Mouse (Mus musculus) limb, embryonic 12.5 days (tissue): Measurements from ENCODE around the gene Gm11213. TPM values are rescaled to one million over a fixed set of nuclear protein-coding genes. Genes with fewer than 3 reads are reported as not detected.

Experiments
- ATAC-seq: fragments of 200-750 bp; cut with Nextera tagmentation; 2 replicates; pipeline ENCODE4 v1.8.0; 2017; ENCODE audit warnings: low read depth, moderate TSS enrichment; ENCODE audit not compliant: insufficient number of reproducible peaks, insufficient read depth, low FRiP score, low TSS enrichment
- H3K27ac ChIP-seq: fragments of 300-500 bp; sonication (generic); 2 replicates; pipeline ENCODE4 v1.5.1; 2016; ENCODE audit warnings: mild to moderate bottlenecking, moderate library complexity
- H3K27me3 ChIP-seq: fragments of 300-500 bp; sonication (generic); 2 replicates; pipeline ENCODE4 v1.6.1; 2016; ENCODE audit warnings: mild to moderate bottlenecking, moderate library complexity
- H3K36me3 ChIP-seq: fragments of 300-500 bp; sonication (generic); 2 replicates; pipeline ENCODE4 v1.6.1; 2016; ENCODE audit warnings: mild to moderate bottlenecking, moderate library complexity
- H3K4me1 ChIP-seq: fragments of 300-500 bp; sonication (generic); replicated peaks from 2 replicates; pipeline ENCODE4 v1.6.1; 2016
- H3K4me2 ChIP-seq: fragments of 300-500 bp; sonication (generic); 2 replicates; pipeline ENCODE4 v1.6.1; 2016; ENCODE audit warnings: mild to moderate bottlenecking, moderate library complexity
- H3K4me3 ChIP-seq: fragments of 300-500 bp; sonication (generic); replicated peaks from 2 replicates; pipeline ENCODE4 v1.5.1; 2016; ENCODE audit warnings: mild to moderate bottlenecking
- H3K9ac ChIP-seq: fragments of 300-500 bp; sonication (generic); replicated peaks from 2 replicates; pipeline ENCODE4 v1.6.1; 2016; ENCODE audit warnings: mild to moderate bottlenecking, moderate library complexity
- H3K9me3 ChIP-seq: fragments of 300-500 bp; sonication (generic); 2 replicates; pipeline ENCODE4 v1.6.1; 2016; ENCODE audit warnings: mild to moderate bottlenecking, moderate library complexity
- WGBS: fragments of 180-500 bp; shearing (Covaris S2); methylation state at CpG from one replicate; pipeline ENCODE4 v1.1.7; 2016; 5-methylcytosine and 5-hydroxymethylcytosine counted together
- polyA plus RNA-seq: library from polyadenylated mRNA; unstranded; fragments of >200 nt; fragmentation: Nextera tagmentation; extraction: Ambion mirVana; gene quantifications from 2 replicates; pipeline ENCODE4 v1.2.1, GENCODE M21; 2016

Gene Gm11213
- polyA plus RNA-seq = not detected in 2 replicates

- no peaks in the 10 kb centered on the region for H3K27me3 ChIP-seq
- no peaks in the 10 kb centered on the region for H3K9me3 ChIP-seq
- WGBS = 69% methylated on average over 3 of the region's 3 CpGs
- no peak within 1 kb of the TSS for H3K4me2 ChIP-seq
- H3K9ac ChIP-seq = no peak within 1 kb of the TSS
- no peaks in the 10 kb centered on the region for H3K4me1 ChIP-seq
- no peak within 1 kb of the TSS for H3K27ac ChIP-seq
- no peak for ATAC-seq
- no peaks in the 10 kb centered on the region for H3K36me3 ChIP-seq
- no peak within 1 kb of the TSS for H3K4me3 ChIP-seq
Observed at GRCm38 (mm10) chr4:63604945-63605344, at the start of gene Gm11213. Gm11213 (minus strand) TSS chr4:63605261.

GRCm38 (mm10) chr4:63654381-63654780 is 49.3 kb upstream of the Gm11213 start:
- no peaks in the 10 kb centered on the region for H3K9me3 ChIP-seq
- H3K4me1 ChIP-seq = no peaks in the 10 kb centered on the region
- no peaks in the 10 kb centered on the region for H3K27me3 ChIP-seq
- no peak overlapping the region for H3K4me2 ChIP-seq
- no peak overlapping the region for H3K27ac ChIP-seq
- 71% methylated on average over 1 of the region's 1 CpGs for WGBS
- no peak for ATAC-seq
- no peaks in the 10 kb centered on the region for H3K36me3 ChIP-seq
- no peak overlapping the region for H3K9ac ChIP-seq
- no peak overlapping the region for H3K4me3 ChIP-seq

GRCm38 (mm10) chr4:63643956-63644726 is 39.1 kb upstream of the Gm11213 start:
- Histone ChIP-seq H3K9ac (no peak overlapping the region), H3K36me3 (no peaks in the 10 kb centered on the region), H3K9me3 (no peaks in the 10 kb centered on the region), H3K27me3 (no peaks in the 10 kb centered on the region), H3K4me3 (no peak overlapping the region), H3K4me2 (no peak overlapping the region), H3K4me1 (no peaks in the 10 kb centered on the region), H3K27ac (no peak overlapping the region)
- no peak for ATAC-seq

GRCm38 (mm10) chr4:63639842-63640241 is 34.8 kb upstream of the Gm11213 start:
- Histone ChIP-seq H3K9ac (no peak overlapping the region), H3K36me3 (no peaks in the 10 kb centered on the region), H3K27me3 (no peaks in the 10 kb centered on the region), H3K4me2 (no peak overlapping the region), H3K4me1 (no peaks in the 10 kb centered on the region), H3K4me3 (no peak overlapping the region), H3K27ac (no peak overlapping the region), H3K9me3 (no peaks in the 10 kb centered on the region)
- no peak for ATAC-seq
- WGBS = 86% methylated on average over 2 of the region's 2 CpGs

- Histone ChIP-seq H3K9me3 (no peaks in the 10 kb centered on the region), H3K9ac (no peak overlapping the region), H3K4me1 (no peaks in the 10 kb centered on the region), H3K27me3 (no peaks in the 10 kb centered on the region), H3K4me2 (no peak overlapping the region), H3K36me3 (no peaks in the 10 kb centered on the region), H3K4me3 (no peak overlapping the region), H3K27ac (no peak overlapping the region)
- 33% methylated on average over 1 of the region's 1 CpGs for WGBS
- no peak for ATAC-seq
Observed at GRCm38 (mm10) chr4:63638603-63639002, 33.5 kb upstream of the Gm11213 start.

- Histone ChIP-seq H3K4me2 (no peak overlapping the region), H3K27ac (no peak overlapping the region), H3K36me3 (no peaks in the 10 kb centered on the region), H3K4me3 (no peak overlapping the region), H3K4me1 (no peaks in the 10 kb centered on the region), H3K9me3 (no peaks in the 10 kb centered on the region), H3K9ac (no peak overlapping the region), H3K27me3 (no peaks in the 10 kb centered on the region)
- ATAC-seq = no peak
- WGBS = 81% methylated on average over 2 of the region's 2 CpGs
Observed at GRCm38 (mm10) chr4:63633181-63633580, 28.1 kb upstream of the Gm11213 start.

- H3K27ac ChIP-seq = no peak overlapping the region
- no peaks in the 10 kb centered on the region for H3K36me3 ChIP-seq
- no peak overlapping the region for H3K4me3 ChIP-seq
- no peaks in the 10 kb centered on the region for H3K4me1 ChIP-seq
- no peaks in the 10 kb centered on the region for H3K9me3 ChIP-seq
- 79% methylated on average over 8 of the region's 8 CpGs for WGBS
- H3K4me2 ChIP-seq = no peak overlapping the region
- H3K9ac ChIP-seq = no peak overlapping the region
- no peak for ATAC-seq
- H3K27me3 ChIP-seq = no peaks in the 10 kb centered on the region
Observed at GRCm38 (mm10) chr4:63627111-63627510, 22.1 kb upstream of the Gm11213 start.

- Histone ChIP-seq H3K4me1 (no peaks in the 10 kb centered on the region), H3K9me3 (no peaks in the 10 kb centered on the region), H3K4me2 (no peak overlapping the region), H3K9ac (no peak overlapping the region), H3K4me3 (no peak overlapping the region), H3K36me3 (no peaks in the 10 kb centered on the region), H3K27ac (no peak overlapping the region), H3K27me3 (no peaks in the 10 kb centered on the region)
- WGBS = 49% methylated on average over 3 of the region's 3 CpGs
- no peak for ATAC-seq
Observed at GRCm38 (mm10) chr4:63625563-63626080, 20.6 kb upstream of the Gm11213 start.

GRCm38 (mm10) chr4:63622378-63622835 is 17.3 kb upstream of the Gm11213 start, which contains the start of gene Tex48:
Tex48 (minus strand) TSS chr4:63622428.
- H3K27ac ChIP-seq = no peak within 1 kb of the TSS
- H3K36me3 ChIP-seq = no peaks in the 10 kb centered on the region
- WGBS = 53% methylated on average over 5 of the region's 5 CpGs
- ATAC-seq = no peak
- no peaks in the 10 kb centered on the region for H3K27me3 ChIP-seq
- no peak within 1 kb of the TSS for H3K4me3 ChIP-seq
- no peak within 1 kb of the TSS for H3K9ac ChIP-seq
- H3K4me2 ChIP-seq = no peak within 1 kb of the TSS
- no peaks in the 10 kb centered on the region for H3K9me3 ChIP-seq
- no peaks in the 10 kb centered on the region for H3K4me1 ChIP-seq

- 90% methylated on average over 2 of the region's 2 CpGs for WGBS
- H3K4me1 ChIP-seq = no peaks in the 10 kb centered on the region
- H3K4me3 ChIP-seq = no peak overlapping the region
- no peak overlapping the region for H3K4me2 ChIP-seq
- no peaks in the 10 kb centered on the region for H3K9me3 ChIP-seq
- H3K27me3 ChIP-seq = no peaks in the 10 kb centered on the region
- ATAC-seq = no peak
- H3K36me3 ChIP-seq = no peaks in the 10 kb centered on the region
- H3K9ac ChIP-seq = no peak overlapping the region
- H3K27ac ChIP-seq = no peak overlapping the region
Observed at GRCm38 (mm10) chr4:63621861-63622260, 16.8 kb upstream of the Gm11213 start.

GRCm38 (mm10) chr4:63608391-63608790 is 3.3 kb upstream of the Gm11213 start:
- no peak overlapping the region for H3K4me2 ChIP-seq
- no peak overlapping the region for H3K27ac ChIP-seq
- no peaks in the 10 kb centered on the region for H3K9me3 ChIP-seq
- H3K9ac ChIP-seq = no peak overlapping the region
- H3K4me3 ChIP-seq = no peak overlapping the region
- no peak for ATAC-seq
- no peaks in the 10 kb centered on the region for H3K36me3 ChIP-seq
- H3K27me3 ChIP-seq = no peaks in the 10 kb centered on the region
- H3K4me1 ChIP-seq = no peaks in the 10 kb centered on the region
- 87% methylated on average over 7 of the region's 7 CpGs for WGBS

GRCm38 (mm10) chr4:63605968-63606367 is 907 bp upstream of the Gm11213 start:
- 71% methylated on average over 1 of the region's 1 CpGs for WGBS
- Histone ChIP-seq H3K4me1 (no peaks in the 10 kb centered on the region), H3K9me3 (no peaks in the 10 kb centered on the region), H3K27me3 (no peaks in the 10 kb centered on the region), H3K36me3 (no peaks in the 10 kb centered on the region), H3K9ac (no peak overlapping the region), H3K4me2 (no peak overlapping the region), H3K27ac (no peak overlapping the region), H3K4me3 (no peak overlapping the region)
- ATAC-seq = no peak
